Mouse (Mus musculus): ENCODE measurements at regions not wholly inside any gene's neighbourhood (a gene's known extent, or its start where the extent isn't known, plus 50 kb on each side); places are given as distances from the start of the nearest gene placed in this dataset.

- Histone ChIP-seq H3K4me3 (replicated peaks; ENCODE audit: control insufficient read depth, low read depth, low read length) (no peak overlapping the region), H3K27ac (ENCODE audit: control insufficient read depth, insufficient read depth, low read depth, low read length, poor library complexity) (no peak overlapping the region), H3K4me1 (ENCODE audit: control insufficient read depth, insufficient read depth, low read length) (no peaks in the 10 kb centered on the region)
- no peak for TF ChIP-seq POLR2A (IDR thresholded peaks at IDR 0.05; ENCODE audit: borderline replicate concordance, control insufficient read depth, low read depth, low read length)
- TF ChIP-seq CTCF (IDR thresholded peaks at IDR 0.05; ENCODE audit: control insufficient read depth, insufficient read depth, low read length), result no peak
Observed at GRCm38 (mm10) chr6:22640100-22640499, 235.2 kb upstream of the Ptprz1 start.

- 75% methylated on average over 3 of the region's 3 CpGs for WGBS
- no peaks in the 10 kb centered on the region for H3K4me1 ChIP-seq (ENCODE audit: control insufficient read depth, insufficient read depth, low read length)
- TF ChIP-seq CTCF (IDR thresholded peaks at IDR 0.05; ENCODE audit: control insufficient read depth, insufficient read depth, low read length) (no peak), POLR2A (IDR thresholded peaks at IDR 0.05; ENCODE audit: borderline replicate concordance, control insufficient read depth, low read depth, low read length) (no peak)
Observed at GRCm38 (mm10) chr6:22635141-22635540, 240.2 kb upstream of the Ptprz1 start.

GRCm38 (mm10) chr6:22634740-22635139, 240.6 kb upstream of the Ptprz1 start:
- Histone ChIP-seq H3K4me3 (replicated peaks; ENCODE audit: control insufficient read depth, low read depth, low read length) (no peak overlapping the region), H3K4me1 (ENCODE audit: control insufficient read depth, insufficient read depth, low read length) (no peaks in the 10 kb centered on the region), H3K27ac (ENCODE audit: control insufficient read depth, insufficient read depth, low read depth, low read length, poor library complexity) (no peak overlapping the region)
- WGBS, result 69% methylated on average over 5 of the region's 5 CpGs
- TF ChIP-seq CTCF (IDR thresholded peaks at IDR 0.05; ENCODE audit: control insufficient read depth, insufficient read depth, low read length), result no peak
- no peak for TF ChIP-seq POLR2A (IDR thresholded peaks at IDR 0.05; ENCODE audit: borderline replicate concordance, control insufficient read depth, low read depth, low read length)

More at GRCm38 (mm10) chr6:22635141-22635540, 240.2 kb upstream of the Ptprz1 start:
- Histone ChIP-seq H3K4me3 (replicated peaks; ENCODE audit: control insufficient read depth, low read depth, low read length) (no peak overlapping the region), H3K27ac (ENCODE audit: control insufficient read depth, insufficient read depth, low read depth, low read length, poor library complexity) (no peak overlapping the region)

- TF ChIP-seq POLR2A (IDR thresholded peaks at IDR 0.05; ENCODE audit: borderline replicate concordance, control insufficient read depth, low read depth, low read length) (no peak), CTCF (IDR thresholded peaks at IDR 0.05; ENCODE audit: control insufficient read depth, insufficient read depth, low read length) (no peak)
- WGBS, result 74% methylated on average over 5 of the region's 5 CpGs
- H3K4me1 ChIP-seq (ENCODE audit: control insufficient read depth, insufficient read depth, low read length), result no peaks in the 10 kb centered on the region
- H3K4me3 ChIP-seq (replicated peaks; ENCODE audit: control insufficient read depth, low read depth, low read length), result no peak overlapping the region
- no peak overlapping the region for H3K27ac ChIP-seq (ENCODE audit: control insufficient read depth, insufficient read depth, low read depth, low read length, poor library complexity)
Observed at GRCm38 (mm10) chr6:22591592-22591991, 235.5 kb upstream of the Fam3c start.

GRCm38 (mm10) chr6:22584851-22585250, 228.8 kb upstream of the Fam3c start:
- Histone ChIP-seq H3K27ac (ENCODE audit: control insufficient read depth, insufficient read depth, low read depth, low read length, poor library complexity) (no peak overlapping the region), H3K4me3 (replicated peaks; ENCODE audit: control insufficient read depth, low read depth, low read length) (no peak overlapping the region), H3K4me1 (ENCODE audit: control insufficient read depth, insufficient read depth, low read length) (no peaks in the 10 kb centered on the region)
- 67% methylated on average over 4 of the region's 4 CpGs for WGBS
- TF ChIP-seq CTCF (IDR thresholded peaks at IDR 0.05; ENCODE audit: control insufficient read depth, insufficient read depth, low read length) (no peak), POLR2A (IDR thresholded peaks at IDR 0.05; ENCODE audit: borderline replicate concordance, control insufficient read depth, low read depth, low read length) (no peak)

- H3K27ac ChIP-seq (ENCODE audit: control insufficient read depth, insufficient read depth, low read depth, low read length, poor library complexity), result no peak overlapping the region
- 30% methylated on average over 1 of the region's 1 CpGs for WGBS
- no peak overlapping the region for H3K4me3 ChIP-seq (replicated peaks; ENCODE audit: control insufficient read depth, low read depth, low read length)
- no peaks in the 10 kb centered on the region for H3K4me1 ChIP-seq (ENCODE audit: control insufficient read depth, insufficient read depth, low read length)
- TF ChIP-seq CTCF (IDR thresholded peaks at IDR 0.05; ENCODE audit: control insufficient read depth, insufficient read depth, low read length), result no peak
- no peak for TF ChIP-seq POLR2A (IDR thresholded peaks at IDR 0.05; ENCODE audit: borderline replicate concordance, control insufficient read depth, low read depth, low read length)
Observed at GRCm38 (mm10) chr6:22572925-22573324, 216.9 kb upstream of the Fam3c start.

GRCm38 (mm10) chr6:22567891-22568290, 211.8 kb upstream of the Fam3c start:
- TF ChIP-seq POLR2A (IDR thresholded peaks at IDR 0.05; ENCODE audit: borderline replicate concordance, control insufficient read depth, low read depth, low read length) (no peak), CTCF (IDR thresholded peaks at IDR 0.05; ENCODE audit: control insufficient read depth, insufficient read depth, low read length) (no peak)
- H3K27ac ChIP-seq (ENCODE audit: control insufficient read depth, insufficient read depth, low read depth, low read length, poor library complexity), result no peak overlapping the region
- 86% methylated on average over 9 of the region's 9 CpGs for WGBS

GRCm38 (mm10) chr6:22548296-22549245, 192.5 kb upstream of the Fam3c start:
- TF ChIP-seq POLR2A (IDR thresholded peaks at IDR 0.05; ENCODE audit: borderline replicate concordance, control insufficient read depth, low read depth, low read length) (no peak), CTCF (IDR thresholded peaks at IDR 0.05; ENCODE audit: control insufficient read depth, insufficient read depth, low read length) (no peak)
- no peaks in the 10 kb centered on the region for H3K4me1 ChIP-seq (ENCODE audit: control insufficient read depth, insufficient read depth, low read length)
- H3K27ac ChIP-seq (ENCODE audit: control insufficient read depth, insufficient read depth, low read depth, low read length, poor library complexity), result no peak overlapping the region
- H3K4me3 ChIP-seq (replicated peaks; ENCODE audit: control insufficient read depth, low read depth, low read length), result no peak overlapping the region
- 78% methylated on average over 13 of the region's 13 CpGs for WGBS

More at GRCm38 (mm10) chr6:22567891-22568290, 211.8 kb upstream of the Fam3c start:
- Histone ChIP-seq H3K4me1 (ENCODE audit: control insufficient read depth, insufficient read depth, low read length) (no peaks in the 10 kb centered on the region), H3K4me3 (replicated peaks; ENCODE audit: control insufficient read depth, low read depth, low read length) (no peak overlapping the region)
